Mouse (Mus musculus): ENCODE measurements around the gene Paqr7. TPM values are rescaled to one million over a fixed set of nuclear protein-coding genes. Genes with fewer than 3 reads are reported as not detected.
A peak's percentile ranks its signal among the peaks of the same experiment; 100 is the strongest.
"Not testable (repeated sequence)": the region's sequence is repeated elsewhere in the genome, so short reads cannot be mapped to it uniquely, and the experiment has no call there.

Gene Paqr7
- total RNA-seq, 2 experiments from 2014 or later: 44.2 to 51.7 TPM

GRCm38 (mm10) chr4:134494780-134495545, 1.5 kb upstream of the Paqr7 start:
- intact Hi-C loops (cut with DNase I): no loop called here
- peak in 1 of 2 experiments; percentile 81 for DNase-seq (ENCODE audit: extremely low spot score in 1 of 2, low spot score in 2 of 2)

- intact Hi-C loops (cut with DNase I): no loop called here
- no peak for DNase-seq (ENCODE audit: extremely low spot score in 1 of 2, low spot score in 2 of 2)
Measured at GRCm38 (mm10) chr4:134495546-134495923, 962 bp upstream of the Paqr7 start.

DNA sequence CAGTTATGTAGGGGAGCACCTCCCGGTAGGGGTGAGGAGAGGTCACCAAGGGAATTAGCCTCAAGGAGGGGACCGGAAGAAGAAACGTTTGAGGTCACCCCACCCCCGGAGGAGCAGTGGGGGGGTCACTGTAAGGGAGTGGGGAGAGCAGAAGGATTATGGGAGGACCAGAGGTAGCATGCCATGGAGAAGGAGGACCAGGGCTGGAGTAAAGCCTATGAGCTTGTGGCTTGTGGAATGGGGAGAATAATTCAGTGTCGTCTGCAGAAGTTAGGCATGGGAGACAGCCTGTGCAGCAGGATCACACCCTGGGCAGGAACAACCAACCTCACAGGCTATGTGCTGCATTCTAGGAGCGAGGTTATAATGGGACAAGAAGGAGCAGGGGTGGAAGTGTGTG, 726 bp downstream of the Paqr7 start:
- intact Hi-C loops (cut with DNase I): no loop called here
- no peak for DNase-seq (ENCODE audit: extremely low spot score in 1 of 2, low spot score in 2 of 2)

DNA sequence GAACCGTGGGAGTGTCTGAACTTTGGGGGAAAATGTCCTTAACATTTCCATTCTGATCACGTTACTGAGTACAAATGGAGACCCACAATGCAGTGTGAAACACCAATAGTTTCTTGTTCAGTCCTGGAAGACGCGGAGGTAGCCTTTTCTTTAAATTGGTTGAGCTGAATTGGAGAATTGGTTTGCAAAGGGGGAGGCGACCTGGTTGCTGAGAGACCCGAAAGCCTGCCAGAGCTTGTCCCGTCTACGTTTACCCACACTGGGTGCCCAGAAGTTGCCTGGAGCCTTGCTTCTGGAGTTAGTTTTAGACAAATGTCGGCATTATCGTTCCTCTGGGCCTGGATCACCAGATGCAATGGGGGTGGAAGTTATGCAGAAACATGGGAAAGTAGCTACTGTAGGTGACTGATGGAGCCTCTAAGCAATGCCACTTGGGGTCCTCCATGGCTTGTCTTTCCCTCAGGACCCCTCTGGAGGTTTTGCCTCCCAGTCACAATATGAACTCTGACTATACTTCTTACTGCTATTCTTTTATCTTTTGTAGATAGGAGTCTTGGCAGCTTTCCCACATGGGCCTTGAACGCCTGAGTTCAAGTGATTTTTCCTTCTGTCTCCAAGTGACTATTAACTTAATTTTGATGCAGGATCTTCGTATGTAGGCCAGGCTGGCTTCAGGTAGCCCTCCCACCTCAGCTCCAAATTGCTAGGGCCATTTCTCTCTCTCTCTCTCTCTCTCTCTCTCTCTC, 1.7 kb downstream of the Paqr7 start:
- DNase-seq (ENCODE audit: extremely low spot score in 1 of 2, low spot score in 2 of 2): no peak
- intact Hi-C loops (cut with DNase I): no loop called here

GRCm38 (mm10) chr4:134498983-134499382, 2.5 kb downstream of the Paqr7 start:
- DNase-seq (ENCODE audit: extremely low spot score in 1 of 2, low spot score in 2 of 2); intact Hi-C loops (cut with DNase I): not testable (repeated sequence)

DNA sequence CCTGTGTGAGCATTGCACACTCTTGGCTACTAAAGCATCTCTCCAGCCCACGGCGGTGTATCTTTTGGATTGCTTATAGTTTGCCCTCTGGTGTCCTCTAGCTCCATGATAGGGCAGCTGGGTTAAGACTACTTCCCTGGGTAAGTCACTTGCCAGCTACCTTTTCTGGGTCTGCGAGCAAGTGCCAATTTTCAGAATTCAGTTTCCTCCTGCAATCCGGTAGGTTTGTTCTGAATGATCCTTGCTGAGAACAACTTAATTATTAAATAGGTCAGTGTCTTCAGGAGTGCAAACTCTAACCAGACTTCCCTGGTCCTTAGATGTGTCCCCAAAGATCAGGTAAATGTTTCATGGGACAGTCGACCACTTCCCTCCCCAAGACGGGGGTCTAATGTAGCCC, 4.6 kb downstream of the Paqr7 start:
- intact Hi-C loops (cut with DNase I): no loop called here
- no peak for DNase-seq (ENCODE audit: extremely low spot score in 1 of 2, low spot score in 2 of 2)

- intact Hi-C loops (cut with DNase I): no loop called here
Measured at GRCm38 (mm10) chr4:134503686-134504357, 7.3 kb downstream of the Paqr7 start.

DNA sequence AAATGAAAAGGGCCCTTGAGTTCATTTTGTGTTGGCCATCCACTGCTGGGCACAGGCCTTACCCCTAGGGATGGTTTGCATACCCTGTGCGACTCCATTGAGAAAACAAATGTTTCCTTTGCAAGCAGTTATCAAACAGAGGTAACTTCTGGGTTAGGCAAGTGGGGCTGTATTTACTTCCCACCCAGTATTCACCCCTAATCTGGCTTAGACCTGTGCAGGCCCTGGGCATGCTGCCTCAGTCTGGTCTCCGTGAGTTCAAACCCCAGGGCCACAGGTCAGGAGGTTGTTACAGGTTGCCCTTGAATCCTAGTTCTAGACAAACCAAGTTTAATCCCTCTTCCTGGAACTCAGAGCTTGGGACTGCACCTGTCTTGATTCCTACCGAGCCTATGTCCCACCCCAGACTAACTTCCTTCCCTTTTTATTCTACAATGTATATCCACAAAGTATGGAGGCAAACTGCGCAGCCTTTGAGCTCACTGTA, 8.8 kb downstream of the Paqr7 start:
- DNase-seq (ENCODE audit: extremely low spot score in 1 of 2, low spot score in 2 of 2): no peak
- intact Hi-C loops (cut with DNase I): no loop called here

More at GRCm38 (mm10) chr4:134503686-134504357, 7.3 kb downstream of the Paqr7 start:
- DNase-seq (ENCODE audit: extremely low spot score in 1 of 2, low spot score in 2 of 2): no peak

GRCm38 (mm10) chr4:134505966-134506594, 9.6 kb downstream of the Paqr7 start:
- DNase-seq (ENCODE audit: extremely low spot score in 1 of 2, low spot score in 2 of 2): no peak
- intact Hi-C loops (cut with DNase I): no loop called here

GRCm38 (mm10) chr4:134506713-134507112, 10.2 kb downstream of the Paqr7 start:
- DNase-seq (ENCODE audit: extremely low spot score in 1 of 2, low spot score in 2 of 2): no peak
- intact Hi-C loops (cut with DNase I): no loop called here

- intact Hi-C loops (cut with DNase I): no loop called here
- DNase-seq (ENCODE audit: extremely low spot score in 1 of 2, low spot score in 2 of 2): no peak
Measured at GRCm38 (mm10) chr4:134510396-134510795, 13.9 kb downstream of the Paqr7 start.

- intact Hi-C loops (cut with DNase I): no loop called here
- peak; percentile 67 to 96 for DNase-seq (ENCODE audit: extremely low spot score in 1 of 2, low spot score in 2 of 2)
Measured at GRCm38 (mm10) chr4:134510845-134511411, 14.4 kb downstream of the Paqr7 start, which contains the start of gene Aunip. Aunip (plus strand) TSS chr4:134510999.

- no peak for DNase-seq (ENCODE audit: extremely low spot score in 1 of 2, low spot score in 2 of 2)
- intact Hi-C loops (cut with DNase I): no loop called here
Measured at GRCm38 (mm10) chr4:134511730-134512129, 15.2 kb downstream of the Paqr7 start.

GRCm38 (mm10) chr4:134512798-134513197, 16.3 kb downstream of the Paqr7 start:
- DNase-seq (ENCODE audit: extremely low spot score in 1 of 2, low spot score in 2 of 2): peak in 1 of 2 experiments; percentile 85
- intact Hi-C loops (cut with DNase I): no loop called here

GRCm38 (mm10) chr4:134514309-134514930, 17.9 kb downstream of the Paqr7 start:
- DNase-seq (ENCODE audit: extremely low spot score in 1 of 2, low spot score in 2 of 2): peak in 1 of 2 experiments; percentile 12
- intact Hi-C loops (cut with DNase I): no loop called here

DNA sequence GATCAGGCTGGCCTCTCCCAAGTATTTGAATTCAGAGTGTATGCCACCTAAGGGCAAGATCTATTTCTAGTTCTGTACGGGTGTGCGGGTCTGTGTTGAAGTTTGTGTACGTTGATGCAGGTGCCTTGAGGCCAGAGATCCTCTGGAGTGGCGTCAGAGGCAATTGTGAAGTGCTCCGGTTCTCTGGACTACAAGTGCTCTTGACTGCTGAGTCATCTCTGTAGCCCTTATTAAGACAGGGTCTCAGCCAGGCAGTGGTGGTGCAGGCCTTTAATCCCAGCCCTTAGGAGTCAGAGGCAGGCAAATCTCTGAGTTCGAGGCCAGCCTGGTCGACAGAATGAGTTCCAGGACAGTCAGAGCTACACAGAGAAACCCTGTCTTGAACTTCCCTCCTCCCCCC, 19.1 kb downstream of the Paqr7 start:
- intact Hi-C loops (cut with DNase I): no loop called here

GRCm38 (mm10) chr4:134516981-134517380, 20.5 kb downstream of the Paqr7 start:
- DNase-seq (ENCODE audit: extremely low spot score in 1 of 2, low spot score in 2 of 2): no peak
- intact Hi-C loops (cut with DNase I): no loop called here

More for the DNA sequence above, 19.1 kb downstream of the Paqr7 start:
- no peak for DNase-seq (ENCODE audit: extremely low spot score in 1 of 2, low spot score in 2 of 2)

DNA sequence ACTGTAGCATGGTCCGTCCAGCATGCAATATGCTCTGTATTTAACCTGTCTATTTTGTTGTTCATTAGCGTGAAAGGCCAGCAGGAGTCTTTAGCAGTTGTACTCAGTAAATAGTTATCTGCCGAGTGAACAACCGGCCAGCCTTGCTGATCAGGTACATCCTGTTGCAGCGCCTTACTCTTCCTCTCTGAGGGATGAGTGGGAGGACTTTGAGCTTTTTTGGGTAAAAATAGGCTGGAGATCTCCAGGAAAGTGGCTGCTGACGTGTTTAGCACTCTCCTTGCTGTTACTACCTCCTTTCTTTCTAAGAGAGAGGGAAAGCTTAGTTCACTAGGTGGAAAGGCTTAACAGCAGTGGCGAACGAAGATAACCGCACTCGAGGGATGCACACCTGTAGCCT, 21.2 kb downstream of the Paqr7 start:
- no peak for DNase-seq (ENCODE audit: extremely low spot score in 1 of 2, low spot score in 2 of 2)
- intact Hi-C loops (cut with DNase I): no loop called here
